Mouse (Mus musculus) intestine, embryonic 16.5 days (tissue): ENCODE measurements around the gene Gm26657. TPM values are rescaled to one million over a fixed set of nuclear protein-coding genes. Genes with fewer than 3 reads are reported as not detected.

Experiments
- ATAC-seq: fragments of 200-750 bp; cut with Nextera tagmentation; 2 replicates; pipeline ENCODE4 v1.8.0; 2017; ENCODE audit warnings: moderate TSS enrichment, moderate library complexity
- H3K27ac ChIP-seq: fragments of 300-500 bp; sonication (generic); 2 replicates; pipeline ENCODE4 v1.5.1; 2014; ENCODE audit warnings: mild to moderate bottlenecking, low read length
- H3K27me3 ChIP-seq: fragments of 300-500 bp; sonication (generic); replicated peaks from 2 replicates; pipeline ENCODE4 v1.6.1; 2014; ENCODE audit warnings: low read length, control low read depth, mixed read lengths; ENCODE audit not compliant: control insufficient read depth, insufficient read depth
- H3K36me3 ChIP-seq: fragments of 300-500 bp; sonication (generic); 2 replicates; pipeline ENCODE4 v1.6.1; 2014; ENCODE audit warnings: low read length, control low read depth; ENCODE audit not compliant: control insufficient read depth, insufficient read depth
- H3K4me1 ChIP-seq: fragments of 300-500 bp; sonication (generic); 2 replicates; pipeline ENCODE4 v1.6.1; 2014; ENCODE audit warnings: low read length, control low read depth, mixed read lengths; ENCODE audit not compliant: control insufficient read depth, insufficient read depth
- H3K4me2 ChIP-seq: fragments of 300-500 bp; sonication (generic); 2 replicates; pipeline ENCODE4 v1.6.1; 2014; ENCODE audit warnings: low read depth, low read length, control low read depth
- H3K4me3 ChIP-seq: fragments of 300-500 bp; sonication (generic); 2 replicates; pipeline ENCODE4 v1.5.1; 2014; ENCODE audit warnings: mild to moderate bottlenecking, low read length
- H3K9ac ChIP-seq: fragments of 300-500 bp; sonication (generic); 2 replicates; pipeline ENCODE4 v1.6.1; 2014; ENCODE audit warnings: low read depth, low read length
- H3K9me3 ChIP-seq: fragments of 300-500 bp; sonication (generic); 2 replicates; pipeline ENCODE4 v1.6.1; 2016; ENCODE audit warnings: low read length, control low read depth; ENCODE audit not compliant: control insufficient read depth
- WGBS: fragments of 180-500 bp; shearing (Covaris S2); extraction: QIAGEN DNeasy Blood & Tissue Kit; methylation state at CpG from one replicate; pipeline ENCODE4 v1.1.7; 2014; 5-methylcytosine and 5-hydroxymethylcytosine counted together
- polyA plus RNA-seq: library from polyadenylated mRNA; unstranded; fragments of >200 nt; fragmentation: Nextera tagmentation; extraction: Ambion mirVana; gene quantifications from 2 replicates; pipeline ENCODE4 v1.2.1, GENCODE M21; 2015

Gene Gm26657
- polyA plus RNA-seq, 1 experiment from 2014 or later, result not detected

- Histone ChIP-seq H3K4me2 (no peak overlapping the region), H3K9ac (no peak overlapping the region), H3K4me1 (no peaks in the 10 kb centered on the region), H3K4me3 (no peak overlapping the region), H3K36me3 (no peaks in the 10 kb centered on the region), H3K27ac (no peak overlapping the region), H3K9me3 (no peaks in the 10 kb centered on the region), H3K27me3 (no peaks in the 10 kb centered on the region)
- no peak for ATAC-seq
- WGBS, result 78% methylated on average over 9 of the region's 9 CpGs
Measured at GRCm38 (mm10) chr4:56720403-56720802, 19.5 kb upstream of the Gm26657 start.

GRCm38 (mm10) chr4:56721469-56721868 is 18.4 kb upstream of the Gm26657 start:
- Histone ChIP-seq H3K27me3 (no peaks in the 10 kb centered on the region), H3K4me3 (no peak overlapping the region)
- WGBS, result 36% methylated on average over 3 of the region's 3 CpGs

GRCm38 (mm10) chr4:56722346-56722745 is 17.5 kb upstream of the Gm26657 start:
- no peak overlapping the region for H3K27ac ChIP-seq
- H3K4me2 ChIP-seq, result no peak overlapping the region
- H3K4me3 ChIP-seq, result no peak overlapping the region
- H3K36me3 ChIP-seq, result no peaks in the 10 kb centered on the region
- no peak overlapping the region for H3K9ac ChIP-seq
- H3K4me1 ChIP-seq, result no peaks in the 10 kb centered on the region
- ATAC-seq, result no peak
- no peaks in the 10 kb centered on the region for H3K9me3 ChIP-seq
- 56% methylated on average over 6 of the region's 6 CpGs for WGBS
- no peaks in the 10 kb centered on the region for H3K27me3 ChIP-seq

More at GRCm38 (mm10) chr4:56721469-56721868, 18.4 kb upstream of the Gm26657 start:
- ATAC-seq, result no peak
- Histone ChIP-seq H3K4me1 (no peaks in the 10 kb centered on the region), H3K9me3 (no peaks in the 10 kb centered on the region), H3K27ac (no peak overlapping the region), H3K36me3 (no peaks in the 10 kb centered on the region), H3K4me2 (no peak overlapping the region), H3K9ac (no peak overlapping the region)

GRCm38 (mm10) chr4:56723237-56723636 is 16.6 kb upstream of the Gm26657 start:
- Histone ChIP-seq H3K4me2 (no peak overlapping the region), H3K27me3 (no peaks in the 10 kb centered on the region), H3K9ac (no peak overlapping the region), H3K36me3 (no peaks in the 10 kb centered on the region), H3K4me1 (no peaks in the 10 kb centered on the region), H3K9me3 (no peaks in the 10 kb centered on the region), H3K4me3 (no peak overlapping the region), H3K27ac (no peak overlapping the region)
- 88% methylated on average over 6 of the region's 6 CpGs for WGBS
- no peak for ATAC-seq

GRCm38 (mm10) chr4:56725839-56726238 is 14.0 kb upstream of the Gm26657 start:
- Histone ChIP-seq H3K9ac (no peak overlapping the region), H3K27me3 (no peaks in the 10 kb centered on the region), H3K4me3 (no peak overlapping the region), H3K27ac (no peak overlapping the region), H3K4me1 (no peaks in the 10 kb centered on the region), H3K4me2 (no peak overlapping the region), H3K9me3 (no peaks in the 10 kb centered on the region), H3K36me3 (no peaks in the 10 kb centered on the region)
- WGBS, result 57% methylated on average over 8 of the region's 8 CpGs
- no peak for ATAC-seq

GRCm38 (mm10) chr4:56740611-56741010 is 741 bp downstream of the Gm26657 start:
- no peak for ATAC-seq
- no peaks in the 10 kb centered on the region for H3K4me1 ChIP-seq
- H3K27me3 ChIP-seq, result no peaks in the 10 kb centered on the region
- no peak overlapping the region for H3K9ac ChIP-seq
- H3K4me3 ChIP-seq, result no peak overlapping the region
- H3K9me3 ChIP-seq, result no peaks in the 10 kb centered on the region
- H3K36me3 ChIP-seq, result no peaks in the 10 kb centered on the region; the same call in 1 of the 2 replicates
- no peak overlapping the region for H3K4me2 ChIP-seq
- WGBS, result 94% methylated on average over 20 of the region's 20 CpGs
- H3K27ac ChIP-seq, result no peak overlapping the region

- WGBS, result 94% methylated on average over 13 of the region's 13 CpGs
- H3K4me2 ChIP-seq, result no peak within 1 kb of the TSS
- no peaks in the 10 kb centered on the region for H3K27me3 ChIP-seq
- no peak within 1 kb of the TSS for H3K4me3 ChIP-seq
- ATAC-seq, result no peak
- no peaks in the 10 kb centered on the region; the same call in 1 of the 2 replicates for H3K36me3 ChIP-seq
- H3K9ac ChIP-seq, result no peak within 1 kb of the TSS
- H3K27ac ChIP-seq, result no peak within 1 kb of the TSS
- no peaks in the 10 kb centered on the region for H3K9me3 ChIP-seq
- H3K4me1 ChIP-seq, result no peaks in the 10 kb centered on the region
Measured at GRCm38 (mm10) chr4:56741041-56741493, 1.2 kb downstream of the Gm26657 start, which contains the start of gene Actl7b. TSS of gene Actl7b (minus strand) at chr4:56741443.

- H3K4me2 ChIP-seq, result no peak overlapping the region
- no peak overlapping the region for H3K27ac ChIP-seq
- H3K4me3 ChIP-seq, result no peak overlapping the region
- WGBS, result 88% methylated on average over 4 of the region's 4 CpGs
- H3K4me1 ChIP-seq, result no peaks in the 10 kb centered on the region
- ATAC-seq, result no peak
- no peak overlapping the region for H3K9ac ChIP-seq
- H3K36me3 ChIP-seq, result no peaks in the 10 kb centered on the region; the same call in 1 of the 2 replicates
- no peaks in the 10 kb centered on the region for H3K9me3 ChIP-seq
- no peaks in the 10 kb centered on the region for H3K27me3 ChIP-seq
Measured at GRCm38 (mm10) chr4:56742698-56743097, 2.8 kb downstream of the Gm26657 start.

- no peak within 1 kb of the TSS for H3K4me3 ChIP-seq
- H3K9me3 ChIP-seq, result no peaks in the 10 kb centered on the region
- H3K4me2 ChIP-seq, result no peak within 1 kb of the TSS
- WGBS, result 94% methylated on average over 21 of the region's 21 CpGs
- no peaks in the 10 kb centered on the region; the same call in 1 of the 2 replicates for H3K36me3 ChIP-seq
- ATAC-seq, result no peak
- H3K4me1 ChIP-seq, result no peaks in the 10 kb centered on the region
- H3K27me3 ChIP-seq, result no peaks in the 10 kb centered on the region
- H3K27ac ChIP-seq, result no peak within 1 kb of the TSS
- no peak within 1 kb of the TSS for H3K9ac ChIP-seq
Measured at GRCm38 (mm10) chr4:56743363-56744195, 3.7 kb downstream of the Gm26657 start, which contains the start of gene Actl7a. TSS of gene Actl7a (plus strand) at chr4:56743413.
